Comparison of ENCODE assay signal across 9 mouse cellular contexts in the genomic region with DNA sequence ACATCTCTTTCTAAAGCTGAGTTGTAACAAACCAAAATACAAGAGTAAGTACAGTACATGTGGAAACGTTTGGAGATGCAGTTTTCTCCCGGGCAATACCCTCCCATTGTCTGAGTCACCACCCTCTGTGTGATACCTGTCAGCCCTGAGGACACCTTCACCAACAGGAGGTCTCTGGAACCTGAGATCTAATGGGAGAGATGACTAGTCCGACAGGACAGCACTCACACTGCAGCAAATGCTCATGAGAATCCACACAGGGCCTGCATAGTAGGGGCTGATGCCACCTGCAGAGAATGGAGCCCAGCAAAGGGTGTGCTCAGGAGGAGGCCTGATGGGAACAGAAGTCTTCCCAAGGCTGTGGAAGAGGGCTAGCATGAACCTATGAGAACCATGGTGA. TPM values are rescaled to one million over a fixed set of nuclear protein-coding genes. Genes with fewer than 3 reads are reported as not detected.
DNase-seq lines count a peak whose midpoint lies in the region; ATAC-seq and TF ChIP-seq lines count a peak whose summit lies in the region.
"Had no signal": no experiment of that assay in that cellular context is flagged by ENCODE, and none has a peak within 500 bp of the region (broad histone marks: within the 10 kb centered on the region; RNA-seq: fewer than 3 reads in every experiment).

No protein-coding gene starts in this region.

- H3K79me2 ChIP-seq in C2C12 (ENCODE audit: control insufficient read depth, insufficient read depth) = peaks cover 7% of the 10 kb centered on the region

- H3K79me3 ChIP-seq in C2C12 (ENCODE audit: low read depth) = no peaks in the 10 kb centered on the region

- peak overlapping the region; percentile 81 for H3K4me3 ChIP-seq in heart, embryonic 10.5 days
- H3K4me3 ChIP-seq in C2C12 (ENCODE audit: insufficient read depth, poor library complexity, severe bottlenecking) = peak overlapping the region; percentile 12
- peak overlapping the region; percentile 54 for H3K4me3 ChIP-seq in forebrain, embryonic 14.5 days (ENCODE audit: low read depth, low read length)
- peak overlapping the region; percentile 72 for H3K4me3 ChIP-seq in liver, embryonic 15.5 days (replicated peaks)

- H3K27ac ChIP-seq in heart, embryonic 10.5 days = peak overlapping the region; percentile 89
- H3K27ac ChIP-seq in forebrain, embryonic 14.5 days (ENCODE audit: low read depth, low read length) = peak overlapping the region; percentile 95
- H3K27ac ChIP-seq in liver, embryonic 15.5 days (replicated peaks) = peak overlapping the region; percentile 67

- no peaks in the 10 kb centered on the region for H3K9me3 ChIP-seq in heart, embryonic 10.5 days
- no peaks in the 10 kb centered on the region for H3K9me3 ChIP-seq in forebrain, embryonic 14.5 days (replicated peaks; ENCODE audit: control insufficient read depth, low read length)
- H3K9me3 ChIP-seq in liver, embryonic 15.5 days (replicated peaks) = no peaks in the 10 kb centered on the region

- peaks cover 12% of the 10 kb centered on the region for H3K36me3 ChIP-seq in heart, embryonic 10.5 days
- H3K36me3 ChIP-seq in C2C12 (ENCODE audit: control insufficient read depth, insufficient read depth) = no peaks in the 10 kb centered on the region
- peaks cover 20% of the 10 kb centered on the region for H3K36me3 ChIP-seq in forebrain, embryonic 14.5 days (ENCODE audit: control insufficient read depth, insufficient read depth, low read length)
- H3K36me3 ChIP-seq in liver, embryonic 15.5 days (replicated peaks) = peaks cover 3% of the 10 kb centered on the region; the same call in 1 of the 2 replicates

- no peak for TF ChIP-seq CTCF in C2C12 (IDR thresholded peaks at IDR 0.05; ENCODE audit: control insufficient read depth, insufficient read depth, insufficient read length)

- DNase-seq in heart, embryonic 10.5 days (ENCODE audit: low spot score) = no peak
- no peak for DNase-seq in heart, postnatal 14 days
- DNase-seq in forebrain, embryonic 14.5 days (ENCODE audit: low spot score) = no peak
- DNase-seq in embryo, embryonic 9.5 days (ENCODE audit: extremely low spot score) = no peak
- DNase-seq in left cerebral cortex, adult 11 months (ENCODE audit: low spot score) = no peak

- peaks cover 38% of the 10 kb centered on the region for H3K4me1 ChIP-seq in heart, embryonic 10.5 days
- H3K4me1 ChIP-seq in forebrain, embryonic 14.5 days (ENCODE audit: control insufficient read depth, insufficient read depth, low read length) = peaks cover 11% of the 10 kb centered on the region
- H3K4me1 ChIP-seq in liver, embryonic 15.5 days (replicated peaks) = peaks cover 37% of the 10 kb centered on the region

- H3K27me3 ChIP-seq in heart, embryonic 10.5 days (ENCODE audit: insufficient read depth, poor library complexity, severe bottlenecking) = peaks cover 7% of the 10 kb centered on the region; the same call in 1 of the 2 replicates
- no peaks in the 10 kb centered on the region for H3K27me3 ChIP-seq in C2C12 (ENCODE audit: control insufficient read depth, insufficient read depth, insufficient read length)
- no peaks in the 10 kb centered on the region for H3K27me3 ChIP-seq in forebrain, embryonic 14.5 days (replicated peaks; ENCODE audit: control insufficient read depth, insufficient read depth, low read length)
- H3K27me3 ChIP-seq in liver, embryonic 15.5 days = no peaks in the 10 kb centered on the region

- peak overlapping the region; percentile 56 for H3K9ac ChIP-seq in forebrain, embryonic 14.5 days (ENCODE audit: low read length)
- H3K9ac ChIP-seq in liver, embryonic 15.5 days = peak overlapping the region; percentile 6; the same call in 1 of the 2 replicates

- no peak overlapping the region for H3ac ChIP-seq in C2C12 (ENCODE audit: control insufficient read depth, insufficient read length, low read depth)

- intact Hi-C loops in heart, postnatal 14 days (cut with DNase I) = no loop called here

- WGBS in heart, embryonic 10.5 days = 31% methylated on average over 3 of the region's 3 CpGs
- WGBS in forebrain, embryonic 14.5 days = 24% methylated on average over 3 of the region's 3 CpGs
- WGBS in liver, embryonic 15.5 days (ENCODE audit: insufficient replicate concordance) = 19% methylated on average over 3 of the region's 3 CpGs

- no peak for ATAC-seq in forebrain, embryonic 14.5 days
- no peak for ATAC-seq in liver, embryonic 15.5 days (ENCODE audit: insufficient read depth)
- no peak for ATAC-seq in inflammation-experienced regulatory T-cells, adult 6 months

- peak overlapping the region; percentile 87 for H3K4me2 ChIP-seq in forebrain, embryonic 14.5 days (ENCODE audit: low read length)
- H3K4me2 ChIP-seq in liver, embryonic 15.5 days = peak overlapping the region; percentile 96

TF ChIP-seq in C2C12, 6 proteins besides CTCF, POLR2A, EP300 and RAD21:
- no peak for TF ChIP-seq MYOG (IDR thresholded peaks at IDR 0.05; ENCODE audit: control insufficient read depth, extremely low read depth, insufficient read length)
TF ChIP-seq in C2C12: peak in this region for 0.

RNA-seq across cellular contexts. Expression of gene Paxx, which starts 0.5 kb away (rescaled TPM):
- 15.6 and 17.7 TPM in 2 replicates for polyA plus RNA-seq in heart, embryonic 10.5 days (2016; fragmentation: Nextera tagmentation; extraction: Ambion mirVana)
- 10 to 100 TPM; 22.9 to 23.4 TPM for total RNA-seq in heart, postnatal 14 days (2021)
- 12.3 TPM for polyA plus RNA-seq in C2C12 (2012; fragmentation: generic; extraction: Trizol)
- polyA plus RNA-seq in forebrain, embryonic 14.5 days (2014; fragmentation: Nextera tagmentation; extraction: Ambion mirVana) = 93.2 and 101 TPM in 2 replicates
- 8.3 and 10.6 TPM in 2 replicates for polyA plus RNA-seq in liver, embryonic 15.5 days (2015; fragmentation: Nextera tagmentation; extraction: Ambion mirVana)
- polyA plus RNA-seq in inflammation-experienced regulatory T-cells, adult 6 months (2017; shearing (Covaris generic)) = 10 to 100 TPM; 70.4 to 92.1 (median 89.2) TPM

RNA-seq across cellular contexts. Expression of gene Clic3, which starts 4.8 kb away (rescaled TPM):
- polyA plus RNA-seq in heart, embryonic 10.5 days (2016; fragmentation: Nextera tagmentation; extraction: Ambion mirVana) = 0.69 and 1.1 TPM in 2 replicates
- total RNA-seq in heart, postnatal 14 days (2021) = 1 to 10 TPM; 3.0 to 3.9 TPM
- polyA plus RNA-seq in C2C12 (2012; fragmentation: generic; extraction: Trizol) = 0.15 TPM
- polyA plus RNA-seq in forebrain, embryonic 14.5 days (2014; fragmentation: Nextera tagmentation; extraction: Ambion mirVana) = 1.1 and 2.2 TPM in 2 replicates
- polyA plus RNA-seq in liver, embryonic 15.5 days (2015; fragmentation: Nextera tagmentation; extraction: Ambion mirVana) = 0.38 and 1.0 TPM in 2 replicates
- polyA plus RNA-seq in inflammation-experienced regulatory T-cells, adult 6 months (2017; shearing (Covaris generic)) = 1 to 10 TPM; 1.2 to 1.9 (median 1.6) TPM

RNA-seq across cellular contexts. Expression of gene Ptgds, which starts 8.4 kb away (rescaled TPM):
- polyA plus RNA-seq in heart, embryonic 10.5 days (2016; fragmentation: Nextera tagmentation; extraction: Ambion mirVana) = 0.18 and 0.32 TPM in 2 replicates
- total RNA-seq in heart, postnatal 14 days (2021) = 10 to 100 TPM; 30.9 to 38.6 TPM
- polyA plus RNA-seq in C2C12 (2012; fragmentation: generic; extraction: Trizol) = not detected
- 170 and 301 TPM in 2 replicates for polyA plus RNA-seq in forebrain, embryonic 14.5 days (2014; fragmentation: Nextera tagmentation; extraction: Ambion mirVana)
- 0.23 and 0.38 TPM in 2 replicates for polyA plus RNA-seq in liver, embryonic 15.5 days (2015; fragmentation: Nextera tagmentation; extraction: Ambion mirVana)
- polyA plus RNA-seq in inflammation-experienced regulatory T-cells, adult 6 months (2017; shearing (Covaris generic)) = not detected

RNA-seq across cellular contexts. Expression of gene Lcn12, which starts 32.3 kb away (rescaled TPM):
- not detected in 2 replicates for polyA plus RNA-seq in heart, embryonic 10.5 days (2016; fragmentation: Nextera tagmentation; extraction: Ambion mirVana)
- total RNA-seq in heart, postnatal 14 days (2021) = not detected
- polyA plus RNA-seq in C2C12 (2012; fragmentation: generic; extraction: Trizol) = not detected
- not detected in 2 replicates for polyA plus RNA-seq in forebrain, embryonic 14.5 days (2014; fragmentation: Nextera tagmentation; extraction: Ambion mirVana)
- not detected in 2 replicates for polyA plus RNA-seq in liver, embryonic 15.5 days (2015; fragmentation: Nextera tagmentation; extraction: Ambion mirVana)
- not detected for polyA plus RNA-seq in inflammation-experienced regulatory T-cells, adult 6 months (2017; shearing (Covaris generic))
- total RNA-seq: layer of hippocampus, postnatal 14 days had no signal

RNA-seq across cellular contexts. Expression of gene Abca2, which starts 32.9 kb away (rescaled TPM):
- 3.5 and 4.7 TPM in 2 replicates for polyA plus RNA-seq in heart, embryonic 10.5 days (2016; fragmentation: Nextera tagmentation; extraction: Ambion mirVana)
- 10 to 100 TPM; 22.0 to 24.4 TPM for total RNA-seq in heart, postnatal 14 days (2021)
- polyA plus RNA-seq in C2C12 (2012; fragmentation: generic; extraction: Trizol) = 4.2 TPM
- 6.7 and 11.9 TPM in 2 replicates for polyA plus RNA-seq in forebrain, embryonic 14.5 days (2014; fragmentation: Nextera tagmentation; extraction: Ambion mirVana)
- polyA plus RNA-seq in liver, embryonic 15.5 days (2015; fragmentation: Nextera tagmentation; extraction: Ambion mirVana) = 1.2 and 1.3 TPM in 2 replicates
- 10 to 100 TPM; 31.4 to 59.3 (median 41.8) TPM for polyA plus RNA-seq in inflammation-experienced regulatory T-cells, adult 6 months (2017; shearing (Covaris generic))

Comparison
In these comparisons a context has a peak if more than half of its experiments do, and no peak if none do; other contexts are left out.
1. H3K4me3 ChIP-seq: peak in every context shown above with its lines; median percentile 81 in heart, embryonic 10.5 days; 72 in liver, embryonic 15.5 days; 54 in forebrain, embryonic 14.5 days; 12 in C2C12.
2. RNA of gene Ptgds, which starts 8.4 kb away (polyA plus RNA-seq): 170 to 301 TPM in forebrain, embryonic 14.5 days; 0.23 to 0.38 TPM in liver, embryonic 15.5 days, 0.18 to 0.32 TPM in heart, embryonic 10.5 days, not detected in C2C12 (single experiment) and not detected in inflammation-experienced regulatory T-cells, adult 6 months; every median in the first group is over 100 times any median in the second.
3. Peak in every context shown above with its lines, with median percentiles within 50 percentile points of each other: H3K27ac ChIP-seq.